Mouse (Mus musculus): ENCODE measurements around the gene Tbx20.
A peak's percentile ranks its signal among the peaks of the same experiment; 100 is the strongest.

Tbx20 gene

GRCm38 (mm10) chr9:24767056-24767455 is 7.0 kb downstream of the Tbx20 start:
- DNase-seq: no peak

- no peak for DNase-seq
Observed at GRCm38 (mm10) chr9:24765572-24765971, 8.5 kb downstream of the Tbx20 start.

- DNase-seq: no peak
Observed at GRCm38 (mm10) chr9:24760461-24760860, 13.6 kb downstream of the Tbx20 start.

GRCm38 (mm10) chr9:24744958-24745357 is 29.1 kb downstream of the Tbx20 start:
- DNase-seq: no peak

GRCm38 (mm10) chr9:24701246-24701645 is 72.9 kb downstream of the Tbx20 start:
- DNase-seq: no peak

- DNase-seq: peak; percentile 4
Observed at GRCm38 (mm10) chr9:24696405-24696778, 77.7 kb downstream of the Tbx20 start.

GRCm38 (mm10) chr9:24695700-24696404 is 78.3 kb downstream of the Tbx20 start, which contains the start of gene Dpy19l2:
TSS of gene Dpy19l2 (minus strand) at chr9:24696293.
- peak; percentile 15 for DNase-seq
